7 mouse cellular contexts compared by ENCODE assay signal in genomic region chr12:94190620-94191081, GRCm38 (mm10).
A peak's percentile ranks its signal among the peaks of the same experiment; 100 is the strongest.
DNase-seq lines count a peak whose midpoint lies in the region.

No protein-coding gene starts in this region.

- DNase-seq in WW6 (ENCODE audit: low read depth, low spot score) (peak; percentile 1), MN1 (ENCODE audit: low spot score) (no peak)
- DNase-seq in adrenal gland, postnatal 25 days, result peak; percentile 27
- DNase-seq in heart, adult 9 months (ENCODE audit: low spot score in 2 of 2), result peak; percentile 44 to 80
- DNase-seq in kidney, adult 8-10 months, result peak; percentile 34 to 60
- DNase-seq in lung, postnatal 10 days, result peak; percentile 79
- peak; percentile 10 for DNase-seq in yolk sac, embryonic 10.5 days (ENCODE audit: low spot score)
